Mouse (Mus musculus) embryo, embryonic 9.5 days (tissue): ENCODE data around the gene Pgs1.

Source experiments
- DNase-seq: peaks from one replicate; pipeline ENCODE4 v3.0.0-alpha.2; 2017; ENCODE audit errors: extremely low spot score

Pgs1 gene

DNA sequence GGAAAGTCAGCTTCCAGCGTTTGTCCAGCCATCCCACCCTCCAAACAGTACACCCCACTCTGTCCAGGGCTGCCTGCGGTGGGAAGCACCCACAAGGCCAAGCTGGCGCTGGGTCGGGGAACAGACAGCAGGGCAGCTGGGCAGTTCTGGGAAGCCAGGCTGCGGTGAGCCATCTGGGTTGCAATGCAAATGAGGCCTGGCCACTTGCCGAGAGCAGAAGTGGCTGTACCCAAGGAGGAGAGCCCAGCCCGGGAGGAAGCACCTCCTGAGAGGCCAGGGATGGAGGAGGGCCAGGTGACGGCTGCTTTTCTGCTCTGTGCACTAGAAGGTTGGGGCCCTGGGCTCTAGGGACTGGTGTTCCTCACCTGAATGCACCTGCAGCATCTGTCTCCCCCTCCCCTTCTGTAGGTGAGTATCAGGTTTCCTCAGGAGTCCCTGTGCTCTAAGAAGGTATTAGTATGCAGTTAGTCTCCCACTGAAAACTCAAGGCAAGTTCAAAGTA is 10.0 kb upstream of the Pgs1 start:
- DNase-seq = peak; percentile 50

DNA sequence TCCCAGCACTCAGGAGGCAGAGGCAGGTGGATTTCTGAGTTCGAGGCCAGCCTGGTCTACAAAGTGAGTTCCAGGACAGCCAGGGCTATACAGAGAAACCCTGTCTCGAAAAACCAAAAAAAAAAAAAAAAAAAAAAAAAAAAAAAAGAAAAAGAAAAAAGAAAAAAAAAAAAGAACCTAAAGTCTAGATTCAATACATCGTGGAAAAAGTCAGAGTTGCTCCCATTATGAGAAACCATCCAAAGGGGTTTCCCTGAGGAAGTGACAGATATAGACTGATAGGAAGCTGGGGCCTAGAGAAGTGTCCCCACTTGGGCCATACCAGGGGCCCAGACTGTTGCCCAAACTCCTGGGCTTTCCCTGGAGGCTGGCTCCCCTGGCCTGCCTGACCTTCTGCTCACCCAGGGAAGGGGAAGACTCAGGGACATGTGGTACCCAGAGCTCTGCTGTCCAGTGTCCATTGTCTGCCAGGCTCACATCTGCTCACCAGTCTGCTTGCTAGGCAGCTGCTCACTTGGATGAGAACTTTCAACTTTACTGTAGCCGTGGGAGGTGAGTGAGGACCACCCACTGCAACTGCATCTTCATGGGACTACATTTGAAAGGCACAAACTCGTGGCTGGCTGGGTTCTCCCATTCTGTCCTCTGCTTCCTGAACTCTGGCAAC is 8.3 kb upstream of the Pgs1 start:
- no peak for DNase-seq

DNA sequence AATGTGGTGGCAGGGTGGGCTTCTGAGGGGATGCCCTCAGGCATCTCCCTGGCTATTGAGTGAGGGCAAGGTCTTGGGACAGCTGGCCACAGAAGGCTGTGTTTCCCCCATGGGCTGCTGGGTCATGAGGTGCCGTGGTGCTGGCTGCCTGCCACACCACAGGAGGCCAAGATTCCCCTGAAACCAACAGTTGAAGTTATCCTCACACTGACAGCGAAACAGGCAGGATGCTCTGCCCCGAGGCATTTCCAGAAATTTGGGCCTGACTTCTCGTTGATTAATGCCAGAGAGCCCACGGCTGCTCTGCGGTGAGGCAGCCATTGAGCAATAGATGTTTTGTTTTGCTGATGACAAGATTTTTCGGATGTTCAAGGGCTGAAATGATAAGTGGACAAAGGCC is 6.7 kb upstream of the Pgs1 start:
- DNase-seq = no peak

DNA sequence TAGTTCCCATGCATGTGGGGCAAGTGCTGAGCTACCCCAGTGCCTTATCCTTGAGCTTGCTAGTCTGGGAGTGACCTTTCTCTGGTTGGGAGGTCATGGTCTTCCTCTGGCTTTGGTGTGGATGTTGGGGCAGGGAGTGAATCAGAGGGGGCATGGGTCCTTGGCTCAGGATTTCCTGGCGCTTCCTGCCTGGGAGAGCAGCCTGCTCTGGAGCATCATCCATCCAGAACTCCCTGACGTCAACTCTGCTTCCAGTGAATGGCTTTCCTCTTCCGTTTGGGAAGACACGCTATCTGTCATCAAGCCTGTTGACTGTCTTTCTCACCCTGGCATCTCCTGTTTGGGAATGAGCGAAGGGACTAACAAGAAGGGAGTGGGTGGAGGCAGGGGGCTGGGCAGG is 3.7 kb upstream of the Pgs1 start:
- DNase-seq = no peak

DNA sequence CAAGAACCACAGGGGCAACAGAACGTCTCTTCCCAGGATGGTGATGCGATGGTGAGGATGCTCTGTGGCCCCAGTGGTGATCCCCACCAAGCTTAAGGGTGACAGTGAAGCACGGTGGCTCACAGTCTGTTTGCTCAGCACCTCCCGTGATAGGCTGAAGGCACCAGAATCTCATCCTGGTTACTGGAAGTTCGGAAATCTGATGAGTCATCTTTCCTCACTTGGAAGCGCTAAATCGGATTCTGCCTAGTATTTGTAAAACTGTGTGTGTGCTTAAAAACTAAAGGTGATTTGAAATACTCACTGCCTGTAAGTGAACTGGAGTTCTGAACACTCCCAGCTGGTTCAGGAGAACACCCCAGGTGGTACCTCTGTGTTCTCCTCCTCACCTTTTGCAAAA is 2.3 kb upstream of the Pgs1 start:
- no peak for DNase-seq

DNA sequence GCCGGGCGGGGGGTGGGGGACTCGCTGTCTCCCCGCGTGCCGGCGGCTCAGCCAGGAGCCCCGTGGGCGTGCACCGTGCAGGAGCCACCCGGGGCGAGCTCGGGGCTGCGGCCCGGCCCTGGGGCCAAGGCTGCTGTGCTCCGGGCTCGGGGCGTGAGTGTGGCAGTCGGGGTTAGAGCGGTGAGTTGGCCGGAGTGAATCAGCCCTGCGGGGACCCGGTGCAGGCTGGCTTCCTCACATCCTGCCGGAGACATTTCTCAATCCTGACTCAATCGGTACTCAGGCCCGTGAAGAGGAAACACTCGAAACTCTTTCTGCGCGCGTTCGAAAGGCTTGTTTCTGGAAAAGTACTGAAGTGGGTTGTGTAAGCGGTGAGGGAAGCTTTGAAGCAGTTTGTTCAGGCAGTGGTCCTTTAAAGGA is 950 bp downstream of the Pgs1 start:
- DNase-seq = no peak

DNA sequence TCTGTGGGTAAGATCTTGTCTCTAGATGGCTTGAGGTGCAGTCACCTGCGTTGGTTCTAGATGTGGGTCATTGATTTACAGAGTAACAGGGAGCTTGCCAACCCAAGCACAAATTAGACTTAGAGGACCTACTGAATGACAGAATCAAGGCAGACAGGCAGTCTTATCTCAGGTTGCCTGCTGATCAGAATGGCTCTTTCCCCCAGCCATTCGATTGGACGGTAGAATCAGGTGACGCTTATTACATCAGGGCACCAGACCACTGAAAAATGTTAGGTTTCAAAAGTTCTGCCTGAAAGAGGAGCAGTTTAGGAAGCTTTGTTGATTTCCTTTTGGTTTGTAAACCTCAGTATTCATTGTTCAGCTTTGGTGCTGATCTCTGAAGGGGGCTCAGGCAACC is 1.9 kb downstream of the Pgs1 start:
- no peak for DNase-seq

DNA sequence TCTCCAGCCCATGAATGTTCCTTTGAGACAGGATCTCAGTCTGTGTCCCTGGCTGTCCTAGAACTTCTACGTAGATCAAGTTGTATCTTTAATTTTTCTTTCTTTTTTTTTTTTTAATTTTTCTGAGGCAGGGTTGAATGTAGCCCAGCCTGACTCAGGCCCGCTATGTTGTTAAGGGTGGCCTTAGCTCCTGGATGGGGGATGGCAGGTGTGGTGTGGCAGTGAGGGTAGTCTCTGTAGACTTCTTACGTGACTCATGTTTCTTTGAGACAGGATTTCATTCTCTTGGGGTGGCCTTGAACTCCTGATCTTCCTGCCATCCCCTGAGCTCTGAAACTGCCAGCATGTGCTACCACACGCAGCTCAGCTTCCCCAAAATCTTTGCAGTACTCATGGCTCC is 3.1 kb downstream of the Pgs1 start:
- no peak for DNase-seq

DNA sequence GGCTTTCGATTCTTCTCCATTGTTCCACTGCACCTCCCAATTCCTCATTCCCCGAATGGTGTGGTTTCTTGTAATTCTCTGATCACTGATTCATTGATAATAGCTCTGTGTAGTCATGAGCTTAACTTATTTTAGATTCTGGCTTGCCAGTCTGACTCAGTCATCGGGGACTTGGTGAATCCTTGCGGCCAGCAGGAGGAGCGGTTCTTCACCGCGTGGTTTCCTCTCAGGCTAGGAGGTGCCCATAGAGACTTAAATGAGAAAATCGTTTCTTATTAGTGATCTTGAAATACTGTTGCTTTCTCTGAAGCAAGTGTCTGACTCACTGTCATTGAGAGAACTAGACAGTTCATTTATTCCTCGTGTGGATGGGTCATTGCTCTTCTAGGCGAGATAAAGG is 3.8 kb downstream of the Pgs1 start:
- no peak for DNase-seq

DNA sequence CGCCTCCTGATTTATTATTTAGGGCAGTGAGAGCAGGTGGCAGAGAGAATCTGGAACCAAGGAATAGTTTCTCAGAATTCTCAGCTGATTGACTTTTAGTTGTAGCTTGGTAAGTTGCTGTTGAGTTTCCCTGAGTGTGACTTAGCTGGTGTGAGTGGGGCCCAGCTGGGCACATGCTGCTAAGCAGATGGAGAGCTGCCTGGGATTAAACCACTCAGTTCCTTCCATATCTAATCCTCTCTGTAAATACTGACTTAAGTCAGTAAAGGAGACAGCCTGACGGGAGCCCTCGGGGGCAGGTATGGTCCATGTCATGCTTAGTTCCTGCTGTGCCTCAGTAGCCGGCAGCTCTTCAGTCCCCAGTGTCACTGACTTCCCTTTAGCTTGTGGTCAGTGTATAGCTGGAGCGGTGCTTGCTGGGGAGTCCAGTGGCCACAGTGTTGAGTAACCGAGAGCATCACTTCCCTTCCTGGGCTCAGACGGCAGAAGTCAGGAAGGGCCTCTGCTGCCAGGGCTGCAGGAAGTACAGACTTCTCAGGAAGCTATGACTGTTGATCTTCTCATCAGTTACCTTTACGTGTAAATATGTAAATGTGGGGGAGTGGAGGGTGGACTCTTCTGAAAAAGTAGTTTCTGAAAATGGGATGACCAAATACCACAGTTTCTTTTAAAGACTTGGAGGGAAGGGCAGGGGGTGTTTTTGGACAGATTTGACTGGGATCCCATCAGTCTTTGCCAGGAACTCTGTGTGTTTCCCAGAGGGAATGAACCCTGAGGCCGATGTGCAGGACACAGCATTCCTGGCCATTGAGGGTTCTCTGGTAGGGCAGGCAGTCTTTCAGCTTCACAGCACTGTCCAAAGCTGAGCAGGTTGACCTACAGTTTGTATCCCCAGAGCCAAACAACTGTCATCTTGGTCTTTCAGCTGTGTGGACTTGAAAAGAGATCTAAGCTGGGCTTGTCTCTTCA is 5.7 kb downstream of the Pgs1 start:
- no peak for DNase-seq

DNA sequence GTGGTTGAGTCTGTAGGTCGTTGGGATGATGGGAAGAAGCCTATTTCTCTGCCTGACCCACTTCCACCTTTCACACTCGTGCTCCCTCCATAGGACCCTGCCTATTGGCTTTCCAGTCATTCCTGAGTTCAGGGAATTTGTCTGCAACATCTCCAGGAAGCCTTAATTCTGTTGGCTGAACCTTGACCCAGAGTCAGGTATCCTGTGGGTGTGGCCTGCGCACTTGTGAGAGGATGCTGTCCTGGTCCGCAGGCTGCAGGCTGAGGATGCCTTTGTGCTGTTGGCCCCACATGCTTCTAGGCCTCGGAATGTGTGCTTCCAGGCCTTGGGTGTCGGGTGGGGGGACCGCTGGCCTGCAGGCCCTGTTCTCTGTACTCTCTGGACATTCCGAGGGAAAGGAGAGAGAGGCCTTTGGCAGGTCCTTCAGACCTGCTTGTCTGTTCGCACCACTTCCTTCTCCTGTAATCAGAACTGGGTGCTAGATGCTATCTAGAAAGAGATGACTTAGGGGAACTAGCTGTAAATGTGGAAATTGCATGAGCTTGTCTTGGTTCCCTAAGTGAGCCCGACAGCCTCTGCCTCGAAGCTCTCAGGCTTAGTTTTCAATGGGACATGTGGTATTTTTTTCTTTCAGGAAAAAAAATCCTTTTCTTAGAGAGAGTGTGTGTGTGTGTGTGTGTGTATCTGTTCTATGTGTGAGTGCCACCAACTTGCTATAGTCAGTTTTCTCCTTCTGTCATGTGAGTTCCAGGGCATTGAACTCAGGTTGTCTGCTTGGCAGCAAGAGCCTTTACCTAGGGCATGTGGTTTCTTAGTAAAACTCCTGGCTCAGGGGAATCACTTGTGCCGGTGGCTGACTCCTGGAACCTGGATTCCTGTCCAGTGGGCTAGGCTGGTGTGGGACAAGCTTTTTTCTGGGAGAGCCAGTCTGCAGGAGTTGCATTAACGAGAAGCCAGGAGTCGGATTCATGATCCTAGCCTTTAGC is 7.4 kb downstream of the Pgs1 start:
- no peak for DNase-seq

DNA sequence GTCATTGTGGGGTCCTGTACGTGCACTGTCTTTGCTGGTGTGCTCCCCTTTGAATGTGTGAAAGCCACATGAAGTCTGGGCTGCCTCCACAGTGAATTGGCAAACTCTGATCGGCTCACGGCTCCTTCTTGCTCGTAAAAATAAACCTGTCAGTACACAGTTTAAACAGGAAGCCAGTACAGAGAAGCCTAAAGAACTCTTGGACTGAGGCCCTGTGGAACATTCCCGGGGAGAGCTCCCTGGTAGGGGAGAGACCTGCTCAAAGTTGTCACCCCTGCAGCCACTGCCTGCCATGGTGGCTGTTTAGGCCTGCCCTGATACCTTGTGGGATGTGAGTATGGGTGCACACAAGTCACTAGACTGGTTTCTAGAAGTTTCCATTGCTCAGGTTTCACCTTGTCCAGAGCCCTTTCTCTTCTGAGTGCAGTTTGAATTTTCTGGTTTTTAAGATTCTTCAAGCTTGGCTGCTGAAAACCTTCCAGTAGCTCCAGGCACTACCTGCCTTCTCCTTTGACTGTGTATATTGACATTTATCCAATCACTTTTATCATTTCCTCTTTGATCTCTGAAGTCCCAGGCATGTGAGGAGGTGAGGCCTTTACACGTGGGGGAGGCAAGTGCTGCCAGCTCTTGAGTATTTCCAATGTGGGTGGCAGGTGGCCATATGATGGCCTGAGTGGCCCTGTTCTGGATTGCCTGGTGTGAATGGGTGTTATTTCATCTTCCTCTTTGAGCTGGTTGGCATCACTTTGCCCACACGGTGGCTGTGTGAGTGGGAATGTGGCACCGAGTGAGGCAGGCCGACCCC is 8.4 kb downstream of the Pgs1 start:
- no peak for DNase-seq

DNA sequence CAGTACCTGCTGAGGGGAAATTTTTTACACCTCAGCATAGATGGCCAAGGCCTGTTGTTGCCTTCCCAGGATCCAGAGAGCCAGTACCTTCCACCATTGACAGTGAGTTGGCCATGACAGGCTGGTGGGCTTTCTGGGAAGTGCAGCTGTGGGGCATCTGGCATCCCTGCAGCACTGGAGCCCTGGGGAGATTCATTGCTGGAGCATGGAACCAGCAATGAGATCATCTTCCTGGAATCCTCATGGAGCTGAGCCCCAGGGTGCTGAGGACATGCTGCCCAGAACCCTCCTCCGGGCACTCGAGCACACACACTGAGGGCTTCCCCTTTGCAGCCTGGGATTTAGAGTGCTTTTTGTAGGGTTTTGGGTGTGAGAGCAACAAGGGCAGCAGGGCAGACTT is 9.2 kb downstream of the Pgs1 start:
- DNase-seq = no peak

DNA sequence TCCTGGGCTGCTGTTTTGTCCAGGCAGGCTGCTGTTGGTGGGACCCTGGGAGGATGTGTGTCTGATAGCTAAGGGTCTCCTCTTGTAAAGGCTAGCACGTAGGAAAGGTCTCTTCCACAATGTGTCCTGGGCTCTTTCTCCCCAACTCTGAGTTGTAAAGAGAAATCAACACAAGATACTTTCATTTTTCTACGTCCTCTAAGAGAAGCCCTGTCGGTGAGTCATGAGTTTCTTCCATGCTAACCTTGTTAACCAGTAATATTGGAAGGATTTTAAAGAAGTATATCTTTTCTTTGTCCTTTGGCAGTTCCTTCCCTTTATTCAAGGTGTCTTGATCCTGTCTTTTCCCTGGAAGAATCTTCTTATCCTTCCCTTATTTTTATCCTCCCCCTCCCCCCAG is 9.6 kb downstream of the Pgs1 start:
- DNase-seq = no peak

DNA sequence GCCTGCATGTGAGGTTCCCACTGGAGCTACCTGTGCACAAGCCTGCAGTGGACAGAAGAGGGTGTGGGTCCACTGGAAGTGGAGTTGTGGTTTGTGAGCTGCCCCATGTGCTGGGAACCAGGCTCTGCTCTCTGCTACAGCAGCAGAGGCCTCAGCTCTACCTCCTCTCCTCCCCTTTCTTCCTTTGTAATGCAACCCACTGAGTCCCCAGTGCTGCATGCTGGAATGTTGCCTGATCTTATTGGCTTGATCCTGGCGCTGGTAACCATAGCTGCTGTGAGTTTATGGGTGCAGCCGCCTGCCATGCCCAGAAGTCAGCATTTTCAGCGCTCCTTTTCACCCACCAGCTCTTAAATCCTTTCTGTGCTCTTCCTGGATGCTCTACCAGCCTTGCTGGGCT is 10.0 kb downstream of the Pgs1 start:
- no peak for DNase-seq

DNA sequence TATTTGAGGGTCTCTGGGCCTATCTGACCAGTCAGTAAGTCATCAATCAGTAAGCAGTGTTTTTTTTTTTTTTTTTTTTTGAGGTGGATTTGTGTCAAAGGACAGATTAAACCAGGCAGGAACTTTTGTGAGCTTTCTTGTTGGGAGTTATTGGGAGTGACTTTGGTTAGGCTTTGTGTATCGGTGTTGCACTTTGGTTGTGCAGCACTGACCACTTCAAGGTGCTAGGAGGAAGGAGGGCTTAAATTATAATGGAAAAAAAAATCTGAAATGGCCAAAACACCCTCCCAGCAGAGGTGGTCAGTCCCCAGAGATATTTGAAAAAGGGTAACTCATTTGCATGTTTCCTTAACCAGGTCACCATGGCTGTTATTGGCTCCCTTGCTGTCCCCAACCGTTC is 11.0 kb downstream of the Pgs1 start:
- no peak for DNase-seq

DNA sequence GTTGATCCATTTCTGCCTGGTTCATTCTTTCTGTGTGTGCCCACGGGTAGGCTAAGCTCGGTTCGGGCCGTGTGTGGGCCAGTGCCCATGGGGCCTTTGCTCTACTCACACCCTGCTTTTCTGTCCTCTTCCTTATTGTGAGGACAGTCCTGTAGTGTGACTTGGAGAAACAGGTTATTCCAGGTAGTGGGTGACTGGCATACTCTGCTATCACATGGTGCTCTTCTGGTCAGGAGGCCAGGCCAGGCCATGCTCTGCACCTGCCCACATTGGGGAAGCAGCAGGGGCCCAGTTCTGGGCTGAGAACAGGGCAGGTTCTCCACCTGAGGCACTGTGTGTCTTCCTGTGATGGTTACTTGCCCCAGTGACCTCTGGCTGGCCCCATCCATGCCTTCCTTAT is 12.3 kb downstream of the Pgs1 start:
- no peak for DNase-seq

DNA sequence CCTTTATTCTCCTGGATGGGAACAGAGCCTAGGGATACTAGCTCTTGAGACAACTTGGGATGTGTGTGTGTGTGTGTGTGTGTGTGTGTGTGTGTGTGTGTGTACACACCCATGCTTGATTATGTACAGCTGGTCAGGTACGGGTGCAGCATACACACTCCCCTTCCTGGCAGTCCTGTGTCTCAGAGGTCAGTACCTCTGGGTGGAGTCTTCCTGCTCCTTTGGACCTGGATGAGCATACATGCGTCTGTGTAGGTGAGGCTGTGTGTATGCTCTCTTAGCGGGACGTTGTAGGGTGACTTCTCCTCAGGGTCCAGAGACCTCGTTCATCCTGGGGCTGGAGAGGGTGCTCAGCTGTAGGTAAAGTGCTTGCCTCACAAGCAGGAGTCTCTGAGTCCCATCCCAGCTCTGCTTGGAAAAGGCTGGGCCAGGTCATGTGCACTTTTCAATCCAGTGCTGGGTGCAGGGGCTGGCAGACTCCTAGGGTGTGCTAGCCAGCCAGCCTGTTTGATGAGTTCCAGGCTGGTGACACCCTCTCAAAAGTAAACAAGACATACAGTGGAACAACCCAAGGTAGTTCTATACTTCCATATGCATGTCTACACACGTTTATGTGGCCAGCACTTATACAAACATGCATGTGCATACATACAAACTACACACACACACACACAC is 13.3 kb downstream of the Pgs1 start:
- no peak for DNase-seq

DNA sequence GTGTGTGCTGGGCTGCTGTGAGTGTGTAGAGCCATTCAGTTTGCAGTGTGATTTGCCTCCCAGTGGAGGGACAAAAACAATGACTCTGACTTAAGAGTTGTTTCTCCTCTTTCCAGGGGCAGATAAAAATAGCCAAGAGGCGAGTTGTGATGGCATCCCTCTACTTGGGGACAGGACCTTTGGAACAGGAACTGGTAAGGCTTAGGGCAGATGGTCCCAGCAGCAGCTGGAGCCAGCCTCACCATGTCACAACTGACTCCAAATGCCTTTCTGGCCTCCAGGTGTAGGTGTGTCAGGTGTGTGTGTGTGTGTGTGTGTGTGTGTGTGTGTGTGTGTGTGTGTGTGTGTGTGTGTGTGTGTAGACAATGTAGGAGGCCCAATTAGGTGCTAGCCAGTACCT is 14.0 kb downstream of the Pgs1 start:
- DNase-seq = no peak

DNA sequence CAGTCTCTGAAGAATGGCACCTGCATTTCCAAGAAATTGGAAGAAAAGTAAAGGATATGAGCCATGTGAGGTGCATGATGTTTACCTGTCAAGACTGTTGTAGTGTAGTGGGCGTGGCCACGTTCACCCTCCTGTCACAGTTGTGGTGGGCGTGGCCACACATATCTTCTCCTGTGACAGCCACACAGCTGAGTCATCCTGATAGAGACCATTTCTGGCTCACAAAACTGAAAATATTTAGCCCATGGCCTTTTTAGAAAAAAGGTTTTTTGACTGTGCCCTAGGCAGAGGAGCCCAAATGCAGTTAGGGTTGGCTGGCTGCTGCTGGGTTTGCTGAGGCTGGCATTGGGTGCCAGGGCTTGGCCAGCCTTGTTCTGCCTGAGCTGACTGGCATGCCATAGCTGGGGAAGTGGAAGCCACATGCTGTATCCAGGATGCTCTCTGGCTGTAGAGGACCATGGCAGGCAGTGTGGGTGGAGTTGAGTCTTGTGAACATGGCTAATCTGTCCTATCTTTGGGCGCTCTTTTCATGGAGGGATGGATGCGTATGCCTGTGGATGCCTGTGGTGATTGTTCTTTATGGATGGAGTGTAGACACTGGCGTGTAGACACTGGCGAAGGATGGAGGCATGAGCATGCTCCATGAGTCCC is 14.6 kb downstream of the Pgs1 start:
- DNase-seq = no peak
